Mouse (Mus musculus) embryonic stem cell, embryonic (primary cell): Measurements from ENCODE around the gene Vezf1.

Experiments
- CTCF ChIA-PET, 4 experiments: fragments of 300-600 bp in 2 of 4; fragments of 350-600 bp in 2 of 4; sonication (Branson Sonifier 250); formaldehyde crosslinking; loops; one replicate each; lab custom pipeline; 2022; ENCODE audit warnings: inconsistent platforms in 2 of 4; lab: Charles Lee
- POLR2A ChIA-PET, 4 experiments: fragments of 300-600 bp in 2 of 4; fragments of 350-600 bp in 2 of 4; sonication (Branson Sonifier 250); formaldehyde crosslinking; loops; one replicate each; lab custom pipeline; 2022; ENCODE audit warnings: antibody characterized with exemption in 4 of 4, inconsistent platforms in 1 of 4; lab: Charles Lee

Vezf1 gene

GRCm38 (mm10) chr11:88046944-88047794 lies 20.9 kb upstream of the Vezf1 start, which contains the start of gene Srsf1:
Gene Srsf1, plus strand, starts transcription at chr11:88047373.
- POLR2A ChIA-PET = interaction anchor here (0.6 to 13.0 kb wide), 160 partner anchors 9 to 1748 kb away, joined by 3 to 394 read pairs (median 4); partner anchors contain the start of genes Dynll2 (in 4 of the 4), Mtmr4 (in 2 of the 4), Vezf1 (in 2 of the 4) and Coil (in 1 of the 4)
- CTCF ChIA-PET = interaction anchor here (0.6 to 2.3 kb wide), 12 partner anchors 9 to 501 kb away, joined by 3 to 11 read pairs (median 4); no protein-coding TSS in a partner anchor

DNA sequence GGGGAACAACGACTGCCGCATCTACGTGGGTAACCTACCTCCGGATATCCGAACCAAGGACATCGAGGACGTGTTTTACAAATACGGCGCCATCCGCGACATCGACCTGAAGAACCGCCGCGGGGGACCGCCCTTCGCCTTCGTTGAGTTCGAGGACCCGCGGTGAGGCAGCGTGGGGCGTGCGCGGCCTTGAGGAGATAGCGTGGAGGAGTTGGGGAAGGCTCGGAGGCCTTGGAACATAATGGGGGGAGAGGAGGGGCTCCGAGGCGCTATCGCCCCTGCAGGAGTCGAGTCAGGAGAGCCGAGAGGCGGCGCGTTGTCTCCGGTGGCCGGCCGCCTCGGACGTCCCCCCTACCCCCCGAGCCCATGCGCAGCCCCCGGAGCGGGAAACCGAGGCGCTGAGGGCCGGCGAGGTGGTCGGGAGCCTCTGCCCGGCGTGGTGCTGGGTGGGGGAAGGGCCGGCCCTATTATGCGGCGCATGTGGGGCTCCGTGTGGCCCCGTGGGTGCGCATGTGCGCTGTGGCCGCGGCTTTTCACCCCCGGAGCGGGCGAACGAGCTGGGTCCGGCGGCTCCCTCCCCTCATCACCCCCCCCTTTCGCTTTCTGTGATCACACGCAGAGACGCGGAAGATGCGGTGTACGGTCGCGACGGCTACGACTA lies 20.1 kb upstream of the Vezf1 start:
- ChIA-PET POLR2A (interaction anchor here (0.6 to 13.0 kb wide), 140 partner anchors 8 to 1747 kb away, joined by 3 to 394 read pairs (median 5); partner anchors contain the start of genes Dynll2 (in 4 of the 4), Vezf1 (in 2 of the 4), Coil (in 1 of the 4) and Mks1 (in 1 of the 4)), CTCF (interaction anchor here in 3 of 4 experiments (0.7 to 2.3 kb wide), 8 partner anchors 8 to 501 kb away, joined by 3 to 11 read pairs (median 5); no protein-coding TSS in a partner anchor)

DNA sequence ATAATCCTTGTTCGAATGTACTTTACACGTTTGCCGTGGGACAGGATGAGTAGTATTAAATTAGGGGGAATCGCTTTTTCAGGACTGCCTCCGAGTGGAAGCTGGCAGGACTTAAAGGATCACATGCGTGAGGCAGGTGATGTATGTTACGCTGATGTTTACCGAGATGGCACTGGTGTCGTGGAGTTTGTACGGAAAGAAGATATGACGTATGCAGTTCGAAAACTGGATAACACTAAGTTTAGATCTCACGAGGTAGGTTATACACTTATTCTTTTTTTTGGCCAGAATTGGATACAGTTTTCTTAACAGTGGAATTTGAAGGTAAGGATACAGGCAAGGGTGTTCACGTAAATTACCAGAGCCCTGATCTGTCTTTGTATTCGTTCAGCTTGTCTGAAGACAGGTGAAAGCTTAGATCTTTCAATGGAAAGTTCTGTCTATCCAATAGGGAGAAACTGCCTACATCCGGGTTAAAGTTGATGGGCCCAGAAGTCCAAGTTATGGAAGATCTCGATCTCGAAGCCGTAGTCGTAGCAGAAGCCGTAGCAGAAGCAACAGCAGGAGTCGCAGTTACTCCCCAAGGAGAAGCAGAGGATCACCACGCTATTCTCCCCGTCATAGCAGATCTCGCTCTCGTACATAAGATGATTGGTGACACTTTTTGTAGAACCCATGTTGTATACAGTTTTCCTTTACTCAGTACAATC lies 19.0 kb upstream of the Vezf1 start:
- ChIA-PET CTCF (interaction anchor here in 3 of 4 experiments (0.5 to 2.0 kb wide), 3 partner anchors 8 to 148 kb away, joined by 3 to 6 read pairs (median 3); no protein-coding TSS in a partner anchor), POLR2A (interaction anchor here (0.6 to 13.0 kb wide), 38 partner anchors 7 to 623 kb away, joined by 3 to 394 read pairs (median 7); partner anchors contain the start of gene Dynll2 (in 2 of the 4))

DNA sequence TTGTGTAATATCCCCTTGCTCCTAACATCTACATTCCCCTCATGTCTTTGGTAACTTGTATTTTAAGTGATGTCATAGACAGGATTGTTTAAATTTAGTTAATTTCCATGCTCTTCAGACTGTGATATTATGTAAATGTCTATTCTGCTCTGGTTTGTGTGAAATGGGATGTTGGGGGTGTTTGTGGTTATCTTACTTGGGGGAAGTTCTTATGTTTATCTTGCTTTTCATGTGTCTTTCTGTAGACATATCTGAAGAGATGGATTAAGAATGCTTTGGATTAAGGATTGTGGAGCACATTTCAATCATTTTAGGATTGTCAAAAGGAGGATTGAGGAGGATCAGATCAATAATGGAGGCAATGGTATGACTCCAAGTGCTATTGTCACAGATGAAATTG lies 18.3 kb upstream of the Vezf1 start:
- ChIA-PET CTCF (interaction anchor here in 1 of 4 experiments (0.6 kb wide), 1 partner anchor 75 kb away, joined by 3 read pairs; no protein-coding TSS in a partner anchor), POLR2A (interaction anchor here in 3 of 4 experiments (1.0 to 13.0 kb wide), 24 partner anchors 7 to 294 kb away, joined by 3 to 394 read pairs (median 16); partner anchors contain the start of gene Dynll2 (in 2 of the 3))

GRCm38 (mm10) chr11:88052638-88053037 lies 15.4 kb upstream of the Vezf1 start:
- CTCF ChIA-PET = interaction anchor here in 3 of 4 experiments (0.6 to 1.4 kb wide), 3 partner anchors 34 to 430 kb away, joined by 3 to 4 read pairs (median 4); no protein-coding TSS in a partner anchor
- POLR2A ChIA-PET = interaction anchor here (0.6 to 13.0 kb wide), 50 partner anchors 8 to 899 kb away, joined by 3 to 394 read pairs (median 4); partner anchors contain the start of genes Dynll2 (in 2 of the 4), Mks1 (in 1 of the 4), Mrps23 (in 1 of the 4) and Vezf1 (in 1 of the 4)

DNA sequence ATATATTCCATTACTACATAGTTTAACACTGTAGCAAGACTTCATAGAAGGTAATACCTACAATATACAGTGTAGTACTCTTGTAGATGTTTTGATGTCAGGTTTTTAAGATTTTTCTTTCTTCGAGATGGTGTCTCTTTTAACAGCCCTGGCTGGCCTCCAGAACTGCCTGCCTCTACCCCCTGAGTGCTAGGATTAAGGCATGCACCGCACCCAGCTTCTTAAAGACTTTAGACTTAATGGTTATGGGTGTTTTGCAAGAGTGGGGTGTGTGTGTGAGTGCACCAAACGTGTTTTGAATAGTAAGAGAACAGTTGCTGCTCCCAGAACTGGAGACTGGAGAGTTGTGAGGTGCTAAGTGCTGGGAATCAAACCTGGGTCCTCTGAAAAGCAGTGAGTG lies 14.3 kb upstream of the Vezf1 start:
- CTCF ChIA-PET = interaction anchor here (0.6 to 2.3 kb wide), 13 partner anchors 10 to 968 kb away, joined by 3 to 24 read pairs (median 3); partner anchors contain the start of gene Mrps23 (in 1 of the 4)

GRCm38 (mm10) chr11:88054589-88054988 lies 13.5 kb upstream of the Vezf1 start:
- ChIA-PET POLR2A (interaction anchor here (0.5 to 13.0 kb wide), 50 partner anchors 7 to 464 kb away, joined by 3 to 394 read pairs (median 5); partner anchors contain the start of genes Mrps23 (in 2 of the 4), Srsf1 (in 2 of the 4), Dynll2 (in 1 of the 4) and Vezf1 (in 1 of the 4)), CTCF (interaction anchor here (0.5 to 2.3 kb wide), 12 partner anchors 10 to 967 kb away, joined by 3 to 24 read pairs (median 4); no protein-coding TSS in a partner anchor)

More for the DNA sequence above, 14.3 kb upstream of the Vezf1 start:
- POLR2A ChIA-PET = interaction anchor here (0.6 to 13.0 kb wide), 45 partner anchors 7 to 463 kb away, joined by 3 to 394 read pairs (median 5); partner anchors contain the start of genes Dynll2 (in 1 of the 4), Mrps23 (in 1 of the 4) and Vezf1 (in 1 of the 4)

DNA sequence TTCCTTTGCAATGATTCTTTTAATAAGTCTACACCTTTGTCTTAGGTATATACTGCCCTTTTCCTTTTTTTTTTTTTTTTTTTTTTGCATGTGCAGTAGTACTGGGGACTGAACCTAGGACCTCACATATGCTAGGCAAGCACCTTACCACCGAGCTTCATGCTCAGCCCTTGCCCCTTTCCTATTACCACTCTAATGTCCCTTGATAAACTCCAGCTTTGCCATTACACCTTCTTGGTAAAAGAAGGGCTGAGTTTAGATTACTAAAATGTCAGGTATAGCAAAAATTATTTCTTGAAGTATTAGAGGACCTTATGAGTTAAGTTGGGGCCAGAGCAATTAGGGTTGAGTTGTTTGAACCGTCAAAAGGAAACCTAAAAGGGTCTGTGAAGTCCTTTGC lies 12.3 kb upstream of the Vezf1 start:
- POLR2A ChIA-PET = interaction anchor here (0.6 to 13.0 kb wide), 53 partner anchors 8 to 899 kb away, joined by 3 to 394 read pairs (median 5); partner anchors contain the start of genes Srsf1 (in 3 of the 4), Mrps23 (in 2 of the 4), Dynll2 (in 1 of the 4) and Vezf1 (in 1 of the 4)
- CTCF ChIA-PET = interaction anchor here in 3 of 4 experiments (0.6 to 2.3 kb wide), 12 partner anchors 8 to 651 kb away, joined by 3 to 24 read pairs (median 4); partner anchors contain the start of gene Srsf1 (in 1 of the 3)

- ChIA-PET POLR2A (interaction anchor here (0.5 to 13.0 kb wide), 29 partner anchors 8 to 1166 kb away, joined by 3 to 394 read pairs (median 5); partner anchors contain the start of genes Srsf1 (in 3 of the 4) and Mrps23 (in 1 of the 4)), CTCF (interaction anchor here in 3 of 4 experiments (0.5 to 4.1 kb wide), 16 partner anchors 9 to 209 kb away, joined by 3 to 23 read pairs (median 3); no protein-coding TSS in a partner anchor)
Observed at GRCm38 (mm10) chr11:88057788-88058187, 10.3 kb upstream of the Vezf1 start.

- ChIA-PET CTCF (interaction anchor here (0.5 to 6.4 kb wide), 57 partner anchors 9 to 764 kb away, joined by 3 to 96 read pairs (median 4); partner anchors contain the start of genes Dynll2 (in 1 of the 4) and Vezf1 (in 1 of the 4)), POLR2A (interaction anchor here (0.6 to 8.6 kb wide), 63 partner anchors 8 to 813 kb away, joined by 3 to 100 read pairs (median 4); partner anchors contain the start of genes Srsf1 (in 3 of the 4), Dynll2 (in 2 of the 4), Mrps23 (in 1 of the 4) and Vezf1 (in 1 of the 4))
Observed at GRCm38 (mm10) chr11:88059141-88059540, 8.9 kb upstream of the Vezf1 start.

DNA sequence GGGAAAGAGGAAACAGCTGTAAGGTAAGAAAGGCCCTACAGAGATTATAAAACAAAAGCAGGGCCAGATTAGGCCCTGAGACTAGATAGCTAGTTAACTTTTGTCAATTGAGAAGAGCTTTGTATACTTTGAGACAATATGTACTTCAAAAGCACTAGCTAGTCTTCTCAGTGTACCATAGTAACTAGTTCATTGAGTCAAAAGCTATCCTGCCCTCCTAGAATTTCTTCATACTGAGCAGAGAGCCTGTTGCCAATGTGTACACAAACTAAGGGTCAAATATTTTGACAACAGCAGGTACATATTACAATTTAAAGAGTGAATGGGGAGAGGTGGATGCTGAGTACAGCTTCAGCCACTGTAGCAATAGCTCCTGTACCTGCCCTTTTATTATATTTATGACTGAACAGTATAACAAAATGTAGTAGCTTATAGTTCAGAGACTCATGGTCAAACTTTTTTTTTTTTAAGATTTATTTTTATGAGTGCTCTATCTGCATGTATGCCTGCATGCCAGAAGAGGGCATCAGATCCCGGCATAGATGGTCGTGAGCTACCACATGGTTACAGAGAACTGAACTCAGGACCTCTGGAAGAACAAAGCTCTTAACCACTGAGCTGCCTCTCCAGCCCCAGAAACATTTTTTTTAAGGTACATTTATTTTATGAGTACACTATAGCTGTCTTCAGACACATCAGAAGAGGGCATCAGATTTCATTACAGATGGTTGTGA lies 6.0 kb upstream of the Vezf1 start:
- ChIA-PET CTCF (interaction anchor here (0.5 to 6.4 kb wide), 42 partner anchors 14 to 760 kb away, joined by 3 to 96 read pairs (median 4); partner anchors contain the start of gene Mrps23 (in 2 of the 4)), POLR2A (interaction anchor here (0.6 to 6.5 kb wide), 26 partner anchors 9 to 338 kb away, joined by 3 to 54 read pairs (median 4); partner anchors contain the start of genes Mrps23 (in 1 of the 4) and Srsf1 (in 1 of the 4))

DNA sequence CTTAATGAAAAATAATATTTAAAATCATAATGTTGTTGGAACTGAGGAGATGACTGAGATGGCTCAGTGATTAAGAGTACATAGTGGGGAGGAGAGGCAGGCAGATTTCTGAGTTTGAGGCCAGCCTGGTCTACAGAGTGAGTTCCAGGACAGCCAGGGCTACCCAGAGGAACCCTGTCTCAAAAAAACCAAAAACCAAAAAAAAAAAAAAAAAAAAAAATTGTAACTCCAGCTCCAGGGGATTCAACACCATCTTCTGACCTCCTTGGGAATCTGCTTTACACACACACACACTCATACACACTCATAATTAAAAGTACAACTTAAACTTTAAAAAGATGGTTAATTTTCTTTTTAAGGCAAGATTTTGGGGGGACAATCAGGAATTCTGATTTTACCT lies 2.3 kb upstream of the Vezf1 start:
- ChIA-PET CTCF (interaction anchor here in 1 of 4 experiments (0.6 to 2.0 kb wide), 2 partner anchors 186 to 815 kb away, joined by 3 to 5 read pairs; no protein-coding TSS in a partner anchor), POLR2A (interaction anchor here in 1 of 4 experiments (0.7 to 3.9 kb wide), 6 partner anchors 8 to 126 kb away, joined by 3 to 14 read pairs (median 4); no protein-coding TSS in a partner anchor)

GRCm38 (mm10) chr11:88067191-88067585 lies 891 bp upstream of the Vezf1 start:
- POLR2A ChIA-PET = interaction anchor here (0.5 to 1.9 kb wide), 24 partner anchors 8 to 312 kb away, joined by 3 to 14 read pairs (median 4); partner anchors contain the start of gene Srsf1 (in 3 of the 4)
- CTCF ChIA-PET = interaction anchor here in 3 of 4 experiments (0.7 to 2.0 kb wide), 5 partner anchors 94 to 185 kb away, joined by 3 to 5 read pairs (median 4); no protein-coding TSS in a partner anchor

DNA sequence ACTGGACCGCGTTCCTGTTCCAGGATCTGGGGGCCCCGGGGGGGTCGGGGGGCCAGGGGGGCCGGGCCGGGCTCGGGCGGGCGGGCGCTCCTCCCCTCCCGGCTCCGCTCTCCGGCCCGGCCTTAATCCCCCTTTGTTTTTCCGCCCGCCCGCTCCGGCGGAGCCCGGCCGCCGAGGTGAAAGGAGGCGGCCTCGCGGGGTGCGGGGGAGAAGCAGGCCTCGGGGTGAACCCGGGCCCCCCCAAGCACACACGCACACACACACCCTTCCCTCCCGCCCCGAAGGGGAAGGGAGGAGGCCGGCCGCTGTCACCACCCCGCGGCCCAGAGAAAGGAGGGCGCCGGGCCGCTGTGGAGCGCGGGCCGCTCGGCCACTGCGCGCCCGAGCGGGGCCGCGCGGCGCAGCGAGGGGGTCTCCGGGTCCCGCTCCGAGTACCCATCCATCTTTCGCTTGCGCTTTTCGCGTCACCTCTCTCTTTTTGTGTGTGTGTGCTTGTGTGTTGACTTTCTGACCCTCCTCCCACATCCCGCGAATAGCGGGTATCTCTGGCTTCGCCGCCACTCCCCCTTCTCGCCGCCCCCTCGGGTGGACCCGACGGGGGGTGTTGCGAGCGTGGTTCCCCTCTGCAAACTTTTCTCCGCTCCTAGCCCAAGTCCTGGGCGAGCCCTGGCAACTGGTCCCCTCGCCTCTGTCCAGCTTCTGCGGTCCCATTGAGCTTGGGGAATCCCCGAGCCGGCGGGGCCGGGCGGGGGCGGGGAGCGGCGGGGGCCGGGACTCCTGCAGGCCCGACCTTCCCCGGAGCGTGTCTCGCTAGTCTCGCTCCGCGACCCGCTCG lies 549 bp downstream of the Vezf1 start:
- POLR2A ChIA-PET = interaction anchor here in 3 of 4 experiments (0.5 to 5.2 kb wide), 29 partner anchors 9 to 642 kb away, joined by 3 to 29 read pairs (median 5); partner anchors contain the start of genes Srsf1 (in 2 of the 3), Dynll2 (in 1 of the 3) and Mrps23 (in 1 of the 3)

More for the DNA sequence above, 549 bp downstream of the Vezf1 start:
- CTCF ChIA-PET = interaction anchor here in 2 of 4 experiments (0.7 to 2.1 kb wide), 6 partner anchors 9 to 119 kb away, joined by 3 to 6 read pairs (median 4); no protein-coding TSS in a partner anchor
